Mouse (Mus musculus): ENCODE measurements around the gene Phlda2. TPM values are rescaled to one million over a fixed set of nuclear protein-coding genes. Genes with fewer than 3 reads are reported as not detected.

The Phlda2 gene
- polyA plus RNA-seq, 1 experiment from 2014 or later: 1.2 TPM

DNA sequence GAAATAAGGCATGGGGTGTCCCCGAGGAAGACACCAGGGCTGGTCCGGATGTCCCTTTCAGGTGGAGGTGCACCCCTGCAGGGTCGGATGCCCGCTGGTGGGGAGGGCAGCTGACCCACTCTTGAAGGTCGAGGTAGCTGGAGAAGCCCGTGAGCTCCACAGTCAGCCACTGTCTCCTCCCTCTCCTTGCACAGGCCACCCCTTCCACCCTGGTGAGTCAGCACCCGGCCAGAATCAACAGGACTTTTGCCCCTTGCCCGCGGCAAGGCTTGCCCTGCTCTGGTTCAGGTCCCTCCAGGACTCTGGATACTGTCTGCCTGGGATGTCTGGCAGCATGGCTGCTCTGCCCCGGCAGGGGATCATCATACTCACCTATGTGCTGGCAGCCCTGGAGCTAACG is 27.1 kb downstream of the Phlda2 start:
- H3K4me3 ChIP-seq (ENCODE audit: low read depth, low read length): no peak overlapping the region
- H3K27ac ChIP-seq (ENCODE audit: low read depth, low read length): no peak overlapping the region
- 77% methylated on average over 11 of the region's 11 CpGs for WGBS
- H3K9me3 ChIP-seq (ENCODE audit: control insufficient read depth, low read length): no peaks in the 10 kb centered on the region
- H3K36me3 ChIP-seq (ENCODE audit: control insufficient read depth, insufficient read depth, low read length): no peaks in the 10 kb centered on the region
- H3K4me2 ChIP-seq (ENCODE audit: low read depth, low read length, severe bottlenecking): no peak overlapping the region
- H3K9ac ChIP-seq (ENCODE audit: low read length): no peak overlapping the region
- no peak for DNase-seq (ENCODE audit: low spot score)
- no peaks in the 10 kb centered on the region for H3K27me3 ChIP-seq (ENCODE audit: control insufficient read depth, insufficient read depth, low read length)
- no peaks in the 10 kb centered on the region for H3K4me1 ChIP-seq (replicated peaks; ENCODE audit: control insufficient read depth, insufficient read depth, low read length)
- ATAC-seq (replicated peaks; ENCODE audit: low FRiP score): no peak

- H3K36me3 ChIP-seq (ENCODE audit: control insufficient read depth, insufficient read depth, low read length): no peaks in the 10 kb centered on the region
- no peaks in the 10 kb centered on the region for H3K27me3 ChIP-seq (ENCODE audit: control insufficient read depth, insufficient read depth, low read length)
- no peak for ATAC-seq (replicated peaks; ENCODE audit: low FRiP score)
- no peak overlapping the region for H3K27ac ChIP-seq (ENCODE audit: low read depth, low read length)
- no peak overlapping the region for H3K9ac ChIP-seq (ENCODE audit: low read length)
- 43% methylated on average over 10 of the region's 10 CpGs for WGBS
- no peak for DNase-seq (ENCODE audit: low spot score)
- H3K4me1 ChIP-seq (replicated peaks; ENCODE audit: control insufficient read depth, insufficient read depth, low read length): no peaks in the 10 kb centered on the region
- H3K4me2 ChIP-seq (ENCODE audit: low read depth, low read length, severe bottlenecking): no peak overlapping the region
- no peaks in the 10 kb centered on the region for H3K9me3 ChIP-seq (ENCODE audit: control insufficient read depth, low read length)
- no peak overlapping the region for H3K4me3 ChIP-seq (ENCODE audit: low read depth, low read length)
Measured at GRCm38 (mm10) chr7:143474811-143475210, 28.1 kb downstream of the Phlda2 start.

DNA sequence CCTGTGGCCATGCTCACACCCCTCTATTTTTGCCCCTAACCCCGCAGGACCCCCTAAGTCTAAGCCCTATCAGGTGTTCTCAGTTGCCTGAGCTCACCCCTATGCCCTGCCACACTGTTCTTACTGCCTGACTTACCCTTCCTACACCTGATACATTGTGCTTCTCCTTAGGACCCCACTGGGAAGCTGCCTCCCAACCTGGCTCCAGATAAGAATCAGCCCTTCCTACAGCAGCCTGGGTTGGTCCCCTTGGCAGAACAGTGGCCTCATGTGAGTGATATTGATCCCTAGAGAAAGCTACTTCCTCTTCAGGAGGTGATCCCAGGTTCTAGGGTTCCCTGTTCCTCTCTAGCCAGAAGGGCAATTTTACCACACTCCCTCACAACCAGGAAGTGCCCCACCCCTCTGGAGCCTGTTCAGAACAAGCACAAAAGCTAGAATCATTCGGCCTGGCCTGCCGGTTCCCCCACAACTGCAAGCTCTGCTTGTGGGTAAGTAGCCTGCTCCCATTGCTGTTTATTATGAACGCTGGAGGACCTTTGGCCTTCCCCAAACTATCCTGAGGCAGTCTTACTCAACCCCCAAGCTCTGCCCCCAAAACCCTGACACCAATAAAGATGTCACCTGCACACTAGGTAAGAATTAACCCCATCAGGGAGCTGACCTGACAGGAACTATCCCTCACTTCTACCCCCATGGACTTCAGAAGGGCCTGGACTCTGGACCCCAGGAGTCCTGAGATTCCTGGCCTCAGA is 29.4 kb downstream of the Phlda2 start, which contains the start of gene Slc22a18:
Gene Slc22a18 (plus strand): TSS at position 390 of the 755 bp plus-strand sequence.
- Histone ChIP-seq H3K4me2 (ENCODE audit: low read depth, low read length, severe bottlenecking) (no peak within 1 kb of the TSS), H3K36me3 (ENCODE audit: control insufficient read depth, insufficient read depth, low read length) (no peaks in the 10 kb centered on the region), H3K9me3 (ENCODE audit: control insufficient read depth, low read length) (no peaks in the 10 kb centered on the region), H3K27ac (ENCODE audit: low read depth, low read length) (no peak within 1 kb of the TSS), H3K4me1 (replicated peaks; ENCODE audit: control insufficient read depth, insufficient read depth, low read length) (no peaks in the 10 kb centered on the region), H3K4me3 (ENCODE audit: low read depth, low read length) (no peak within 1 kb of the TSS), H3K9ac (ENCODE audit: low read length) (no peak within 1 kb of the TSS), H3K27me3 (ENCODE audit: control insufficient read depth, insufficient read depth, low read length) (peaks cover 3% of the 10 kb centered on the region)
- 44% methylated on average over 4 of the region's 4 CpGs for WGBS
- ATAC-seq (replicated peaks; ENCODE audit: low FRiP score) (no peak), DNase-seq (ENCODE audit: low spot score) (no peak)

DNA sequence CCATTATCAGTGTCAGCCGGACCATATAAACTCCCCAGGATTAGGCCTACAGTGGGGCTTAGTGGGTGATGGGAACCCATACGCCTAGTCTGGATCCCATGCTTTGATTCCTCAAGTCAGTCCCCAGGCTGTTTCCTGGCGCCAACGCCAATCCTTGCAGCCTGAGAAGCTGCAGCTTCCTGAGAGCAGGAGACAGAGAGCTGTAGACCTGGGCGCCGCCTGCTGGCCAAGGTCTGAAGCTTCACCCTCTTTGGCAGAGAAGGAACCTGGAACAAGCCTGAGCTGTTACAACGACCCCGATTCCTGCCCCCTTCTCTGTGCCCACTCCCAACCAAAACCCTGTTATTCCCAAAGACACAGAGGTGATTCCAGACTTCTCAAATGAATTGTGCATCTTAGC is 33.0 kb downstream of the Phlda2 start:
- Histone ChIP-seq H3K4me2 (ENCODE audit: low read depth, low read length, severe bottlenecking) (no peak overlapping the region), H3K9ac (ENCODE audit: low read length) (no peak overlapping the region), H3K36me3 (ENCODE audit: control insufficient read depth, insufficient read depth, low read length) (no peaks in the 10 kb centered on the region), H3K27me3 (ENCODE audit: control insufficient read depth, insufficient read depth, low read length) (peaks cover 14% of the 10 kb centered on the region), H3K27ac (ENCODE audit: low read depth, low read length) (no peak overlapping the region), H3K4me3 (ENCODE audit: low read depth, low read length) (no peak overlapping the region), H3K9me3 (ENCODE audit: control insufficient read depth, low read length) (no peaks in the 10 kb centered on the region), H3K4me1 (replicated peaks; ENCODE audit: control insufficient read depth, insufficient read depth, low read length) (peaks cover 11% of the 10 kb centered on the region)
- WGBS: 23% methylated on average over 8 of the region's 8 CpGs
- ATAC-seq (replicated peaks; ENCODE audit: low FRiP score) (no peak), DNase-seq (ENCODE audit: low spot score) (peak; percentile 90)

GRCm38 (mm10) chr7:143467714-143468113 is 35.2 kb downstream of the Phlda2 start:
- Histone ChIP-seq H3K9me3 (ENCODE audit: control insufficient read depth, low read length) (no peaks in the 10 kb centered on the region), H3K4me3 (ENCODE audit: low read depth, low read length) (no peak overlapping the region), H3K36me3 (ENCODE audit: control insufficient read depth, insufficient read depth, low read length) (no peaks in the 10 kb centered on the region), H3K27ac (ENCODE audit: low read depth, low read length) (no peak overlapping the region), H3K4me2 (ENCODE audit: low read depth, low read length, severe bottlenecking) (no peak overlapping the region), H3K4me1 (replicated peaks; ENCODE audit: control insufficient read depth, insufficient read depth, low read length) (peaks cover 19% of the 10 kb centered on the region), H3K9ac (ENCODE audit: low read length) (no peak overlapping the region), H3K27me3 (ENCODE audit: control insufficient read depth, insufficient read depth, low read length) (peaks cover 22% of the 10 kb centered on the region)
- DNase-seq (ENCODE audit: low spot score) (peak; percentile 83), ATAC-seq (replicated peaks; ENCODE audit: low FRiP score) (peak; percentile 64)
- 6% methylated on average over 6 of the region's 6 CpGs for WGBS

DNA sequence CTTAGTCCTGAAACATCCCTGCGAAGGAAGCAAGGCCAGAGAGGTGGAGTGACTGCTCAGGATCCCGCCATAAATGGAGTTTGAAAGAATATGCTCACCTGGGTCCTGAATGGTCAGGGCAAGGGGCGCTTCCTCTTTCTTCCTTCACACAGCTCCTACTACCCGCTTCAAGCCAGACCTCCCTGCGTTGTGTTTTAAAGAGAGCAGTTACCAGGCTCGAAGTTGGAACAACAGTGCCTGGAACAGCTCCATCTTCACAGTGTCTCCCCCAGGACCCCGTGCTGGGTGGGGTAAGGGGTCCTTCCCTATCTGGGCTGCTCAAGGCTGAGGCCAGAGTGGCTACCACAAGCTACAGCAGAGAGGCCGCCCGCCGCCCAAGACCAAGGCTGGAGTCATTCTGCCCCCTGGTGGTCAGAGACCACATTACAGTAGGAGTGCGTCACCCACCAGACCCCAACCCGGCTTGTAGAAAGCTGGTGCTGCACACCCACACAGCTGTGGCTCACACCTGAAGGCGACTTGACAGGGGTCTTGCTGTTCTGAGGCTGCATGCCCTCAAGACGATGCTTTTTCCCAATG is 36.8 kb downstream of the Phlda2 start:
- H3K9ac ChIP-seq (ENCODE audit: low read length): no peak overlapping the region
- peaks cover 22% of the 10 kb centered on the region for H3K27me3 ChIP-seq (ENCODE audit: control insufficient read depth, insufficient read depth, low read length)
- peak; percentile 29; the same call in 1 of the 2 replicates for ATAC-seq (replicated peaks; ENCODE audit: low FRiP score)
- H3K36me3 ChIP-seq (ENCODE audit: control insufficient read depth, insufficient read depth, low read length): no peaks in the 10 kb centered on the region
- H3K4me2 ChIP-seq (ENCODE audit: low read depth, low read length, severe bottlenecking): no peak overlapping the region
- 32% methylated on average over 14 of the region's 14 CpGs for WGBS
- peak; percentile 94 for DNase-seq (ENCODE audit: low spot score)
- peaks cover 2% of the 10 kb centered on the region; the same call in 1 of the 2 replicates for H3K9me3 ChIP-seq (ENCODE audit: control insufficient read depth, low read length)
- no peak overlapping the region for H3K27ac ChIP-seq (ENCODE audit: low read depth, low read length)
- no peak overlapping the region for H3K4me3 ChIP-seq (ENCODE audit: low read depth, low read length)
- peaks cover 23% of the 10 kb centered on the region for H3K4me1 ChIP-seq (replicated peaks; ENCODE audit: control insufficient read depth, insufficient read depth, low read length)

DNA sequence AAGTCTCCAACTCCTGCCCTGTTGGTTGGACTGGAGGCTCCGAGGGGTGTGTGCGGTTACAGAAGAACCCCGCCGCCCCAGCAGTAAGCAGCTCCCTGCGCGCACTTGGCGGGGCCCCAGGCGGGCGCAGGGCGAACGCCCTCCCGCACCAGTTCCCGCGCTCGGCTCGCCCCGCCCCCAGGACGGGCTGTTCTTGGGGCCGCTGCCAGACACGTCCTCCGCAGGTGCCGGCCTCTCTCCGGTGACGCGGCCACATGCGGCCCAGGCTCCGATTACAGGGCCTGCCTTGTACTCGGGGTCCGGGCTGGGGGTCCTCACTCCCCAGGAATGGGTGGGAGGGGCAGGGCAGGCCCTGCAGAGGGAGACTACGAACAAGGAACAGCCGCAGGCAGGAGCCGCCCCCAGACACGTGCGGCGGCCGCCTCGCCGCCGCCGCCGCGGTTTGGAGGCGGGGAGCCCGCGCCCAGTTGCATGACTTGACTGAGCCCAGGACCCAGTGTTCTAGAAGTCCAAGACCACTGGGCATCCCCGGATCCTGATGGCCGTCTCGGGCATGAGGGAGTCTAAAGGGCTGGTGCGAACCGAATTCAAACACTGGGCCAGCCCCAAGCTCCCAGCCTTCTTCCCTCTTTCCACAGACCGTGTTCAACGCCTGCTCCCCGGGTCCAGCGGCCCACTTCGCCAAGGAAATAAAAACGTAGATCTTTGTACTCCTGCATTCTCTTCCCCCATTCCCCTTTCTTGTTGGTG is 38.0 kb downstream of the Phlda2 start:
- peak; percentile 80 for DNase-seq (ENCODE audit: low spot score)
- no peaks in the 10 kb centered on the region for H3K36me3 ChIP-seq (ENCODE audit: control insufficient read depth, insufficient read depth, low read length)
- peaks cover 25% of the 10 kb centered on the region for H3K27me3 ChIP-seq (ENCODE audit: control insufficient read depth, insufficient read depth, low read length)
- H3K4me3 ChIP-seq (ENCODE audit: low read depth, low read length): peak overlapping the region; percentile 27
- ATAC-seq (replicated peaks; ENCODE audit: low FRiP score): no peak
- H3K4me2 ChIP-seq (ENCODE audit: low read depth, low read length, severe bottlenecking): peak overlapping the region; percentile 52
- H3K9me3 ChIP-seq (ENCODE audit: control insufficient read depth, low read length): peaks cover 11% of the 10 kb centered on the region
- 28% methylated on average over 56 of the region's 56 CpGs for WGBS
- H3K4me1 ChIP-seq (replicated peaks; ENCODE audit: control insufficient read depth, insufficient read depth, low read length): peaks cover 23% of the 10 kb centered on the region
- peak overlapping the region; percentile 44 for H3K9ac ChIP-seq (ENCODE audit: low read length)
- no peak overlapping the region for H3K27ac ChIP-seq (ENCODE audit: low read depth, low read length)

DNA sequence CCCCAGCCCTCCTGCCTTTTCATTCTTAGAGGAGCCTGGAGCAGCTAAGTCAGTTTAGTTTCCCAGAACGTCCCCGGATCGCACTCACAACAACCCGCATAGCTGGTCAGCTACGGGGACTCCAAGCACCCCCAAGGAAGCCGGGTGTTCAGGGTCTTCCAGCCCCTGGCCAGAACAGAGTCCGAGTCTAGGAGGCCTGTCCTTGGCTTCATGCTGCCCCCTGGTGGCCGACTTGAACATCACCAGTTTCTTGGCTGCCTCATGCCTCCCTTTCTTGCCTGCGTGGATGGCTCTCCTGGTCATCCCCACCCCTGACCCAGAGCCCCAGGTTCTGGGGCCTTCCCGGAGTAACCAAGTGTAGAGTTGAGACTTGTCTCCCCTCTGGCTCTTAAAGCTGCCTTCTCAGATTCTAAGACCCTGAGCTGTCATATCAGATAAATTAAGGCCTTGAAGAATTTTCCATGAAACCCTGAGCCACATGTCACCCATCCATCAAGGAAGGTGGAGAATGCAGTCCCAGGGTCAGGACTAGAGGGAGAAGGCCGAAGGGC is 39.0 kb downstream of the Phlda2 start:
- peaks cover 19% of the 10 kb centered on the region for H3K9me3 ChIP-seq (ENCODE audit: control insufficient read depth, low read length)
- peaks cover 24% of the 10 kb centered on the region for H3K27me3 ChIP-seq (ENCODE audit: control insufficient read depth, insufficient read depth, low read length)
- no peaks in the 10 kb centered on the region for H3K36me3 ChIP-seq (ENCODE audit: control insufficient read depth, insufficient read depth, low read length)
- no peak overlapping the region for H3K4me3 ChIP-seq (ENCODE audit: low read depth, low read length)
- peaks cover 23% of the 10 kb centered on the region for H3K4me1 ChIP-seq (replicated peaks; ENCODE audit: control insufficient read depth, insufficient read depth, low read length)
- no peak overlapping the region for H3K27ac ChIP-seq (ENCODE audit: low read depth, low read length)
- no peak overlapping the region; the same call in 1 of the 2 replicates for H3K4me2 ChIP-seq (ENCODE audit: low read depth, low read length, severe bottlenecking)
- DNase-seq (ENCODE audit: low spot score) (peak; percentile 91), ATAC-seq (replicated peaks; ENCODE audit: low FRiP score) (no peak)
- 35% methylated on average over 11 of the region's 11 CpGs for WGBS
- H3K9ac ChIP-seq (ENCODE audit: low read length): no peak overlapping the region; the same call in 1 of the 2 replicates
